Mouse (Mus musculus) forebrain, embryonic 11.5 days (tissue): ENCODE measurements around the gene Dnal4. TPM values are rescaled to one million over a fixed set of nuclear protein-coding genes. Genes with fewer than 3 reads are reported as not detected.

ENCODE experiments used
- ATAC-seq: fragments of 200-750 bp; cut with Nextera tagmentation; replicated peaks from 2 replicates; pipeline ENCODE4 v1.8.0; 2017; ENCODE audit warnings: moderate TSS enrichment; ENCODE audit not compliant: low FRiP score
- DNase-seq: peaks from one replicate; pipeline ENCODE4 v3.0.0-alpha.2; 2017; ENCODE audit warnings: low spot score
- H3K27ac ChIP-seq: fragments of 300-500 bp; sonication (generic); 2 replicates; pipeline ENCODE4 v1.5.1; 2014; ENCODE audit warnings: low read depth, low read length
- H3K27me3 ChIP-seq: fragments of 300-500 bp; sonication (generic); 2 replicates; pipeline ENCODE4 v1.6.1; 2014; ENCODE audit warnings: mild to moderate bottlenecking, low read length, mixed read lengths; ENCODE audit not compliant: control insufficient read depth, insufficient read depth
- H3K36me3 ChIP-seq: fragments of 300-500 bp; sonication (generic); 2 replicates; pipeline ENCODE4 v1.6.1; 2014; ENCODE audit warnings: mild to moderate bottlenecking, low read length, moderate library complexity, mixed read lengths; ENCODE audit not compliant: control insufficient read depth, insufficient read depth
- H3K4me1 ChIP-seq: fragments of 300-500 bp; sonication (generic); replicated peaks from 2 replicates; pipeline ENCODE4 v1.6.1; 2014; ENCODE audit warnings: low read length, mixed read lengths; ENCODE audit not compliant: control insufficient read depth, insufficient read depth
- H3K4me2 ChIP-seq: fragments of 300-500 bp; sonication (generic); 2 replicates; pipeline ENCODE4 v1.6.1; 2014; ENCODE audit warnings: low read depth, mild to moderate bottlenecking, low read length, moderate library complexity, mixed read lengths; ENCODE audit not compliant: severe bottlenecking
- H3K4me3 ChIP-seq: fragments of 300-500 bp; sonication (generic); 2 replicates; pipeline ENCODE4 v1.5.1; 2014; ENCODE audit warnings: low read depth, low read length
- H3K9ac ChIP-seq: fragments of 300-500 bp; sonication (generic); 2 replicates; pipeline ENCODE4 v1.6.1; 2014; ENCODE audit warnings: low read length
- H3K9me3 ChIP-seq: fragments of 300-500 bp; sonication (generic); 2 replicates; pipeline ENCODE4 v1.6.1; 2016; ENCODE audit warnings: low read length, mixed read lengths; ENCODE audit not compliant: control insufficient read depth
- WGBS: fragments of 180-500 bp; shearing (Covaris S2); extraction: QIAGEN DNeasy Blood & Tissue Kit; methylation state at CpG from one replicate; pipeline ENCODE4 v1.1.7; 2014; 5-methylcytosine and 5-hydroxymethylcytosine counted together
- polyA plus RNA-seq: library from polyadenylated mRNA; unstranded; fragments of >200 nt; fragmentation: Nextera tagmentation; extraction: Ambion mirVana; gene quantifications from 2 replicates; pipeline ENCODE4 v1.2.1, GENCODE M21; 2014

The Dnal4 gene
- polyA plus RNA-seq, 1 experiment from 2014 or later: 63.9 TPM

DNA sequence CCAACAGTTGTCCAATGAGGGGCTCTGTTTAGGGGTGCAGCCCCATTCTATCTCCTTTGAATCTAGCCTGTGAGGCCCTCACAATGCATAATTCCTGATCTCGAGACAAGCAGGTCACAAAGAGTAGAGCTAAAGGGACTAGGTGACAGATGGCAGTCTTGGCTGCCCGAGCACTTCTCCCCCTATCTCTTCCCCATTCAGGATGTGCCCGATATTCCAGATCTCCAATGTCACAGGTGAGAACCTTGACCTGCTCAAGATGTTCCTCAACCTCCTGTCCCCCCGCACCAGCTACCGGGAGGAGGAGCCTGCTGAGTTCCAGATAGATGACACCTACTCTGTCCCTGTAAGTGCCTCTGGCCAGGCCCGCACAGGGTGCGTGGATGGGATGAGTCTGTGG is 62.0 kb downstream of the Dnal4 start:
- no peak overlapping the region for H3K27ac ChIP-seq

More for the DNA sequence above, 62.0 kb downstream of the Dnal4 start:
- Histone ChIP-seq H3K27me3 (no peaks in the 10 kb centered on the region), H3K9ac (no peak overlapping the region), H3K36me3 (peaks cover 12% of the 10 kb centered on the region; the same call in 1 of the 2 replicates), H3K4me1 (no peaks in the 10 kb centered on the region), H3K4me2 (no peak overlapping the region), H3K9me3 (no peaks in the 10 kb centered on the region), H3K4me3 (no peak overlapping the region)
- 97% methylated on average over 7 of the region's 7 CpGs for WGBS
- ATAC-seq (no peak), DNase-seq (no peak)

Other genes starting within 250 kb of the Dnal4 start
- 109 TPM in 2 replicates for gene Ddx17, start 231.1 kb downstream of the Dnal4 start, polyA plus RNA-seq
- 1.5 and 1.6 TPM in 2 replicates for gene Dmc1, start 172.7 kb downstream of the Dnal4 start, polyA plus RNA-seq
- gene Fam227a, start 118.9 kb downstream of the Dnal4 start, polyA plus RNA-seq: 4.5 and 4.7 TPM in 2 replicates
- 78.8 and 81.6 TPM in 2 replicates for gene Cby1, start 118.7 kb downstream of the Dnal4 start, polyA plus RNA-seq
- 271 and 288 TPM in 2 replicates for gene Tomm22, start 107.0 kb downstream of the Dnal4 start, polyA plus RNA-seq
- gene Josd1, start 89.9 kb downstream of the Dnal4 start, polyA plus RNA-seq: 13.4 and 13.8 TPM in 2 replicates
- gene Gtpbp1, start 87.0 kb downstream of the Dnal4 start, polyA plus RNA-seq: 53.4 and 54.3 TPM in 2 replicates
- 4.3 and 5.9 TPM in 2 replicates for gene Sun2, start 35.3 kb downstream of the Dnal4 start, polyA plus RNA-seq
- gene Nptxr, start 26.9 kb upstream of the Dnal4 start, polyA plus RNA-seq: 1.4 and 2.1 TPM in 2 replicates
- gene Npcd, start 56.4 kb upstream of the Dnal4 start, polyA plus RNA-seq: not detected in 2 replicates
- 31.2 and 32.3 TPM in 2 replicates for gene Cbx6, start 56.8 kb upstream of the Dnal4 start, polyA plus RNA-seq
- gene Apobec3, start 113.8 kb upstream of the Dnal4 start, polyA plus RNA-seq: 10.0 and 10.6 TPM in 2 replicates
- 2.5 and 3.3 TPM in 2 replicates for gene Cbx7, start 193.3 kb upstream of the Dnal4 start, polyA plus RNA-seq
- gene Pdgfb, start 237.1 kb upstream of the Dnal4 start, polyA plus RNA-seq: 2.8 and 2.9 TPM in 2 replicates